Mouse (Mus musculus) urinary bladder, adult 18-20 months (tissue): ENCODE measurements around the gene Zmym4.

Source experiments
- DNase-seq, 2 experiments: peaks; one replicate each; pipeline ENCODE4 v3.0.0; 2022; ENCODE audit warnings: low spot score in 2 of 2, mixed read lengths in 2 of 2

The Zmym4 gene

GRCm38 (mm10) chr4:126822891-126823882 is 144.7 kb downstream of the Zmym4 start:
- no peak for DNase-seq

GRCm38 (mm10) chr4:126814854-126815253 is 153.1 kb downstream of the Zmym4 start:
- DNase-seq = no peak

GRCm38 (mm10) chr4:126813212-126813611 is 154.7 kb downstream of the Zmym4 start:
- DNase-seq = no peak
